12 mouse cellular contexts compared by ENCODE assay signal in genomic region chr10:86340991-86341527, GRCm38 (mm10). TPM values are rescaled to one million over a fixed set of nuclear protein-coding genes. Genes with fewer than 3 reads are reported as not detected.
DNase-seq lines count a peak whose midpoint lies in the region; ATAC-seq and TF ChIP-seq lines count a peak whose summit lies in the region.
"Had no signal": no experiment of that assay in that cellular context is flagged by ENCODE, and none has a peak within 500 bp of the region (broad histone marks: within the 10 kb centered on the region; RNA-seq: fewer than 3 reads in every experiment).

No protein-coding gene starts in this region.

- H3K27ac ChIP-seq in heart, embryonic 15.5 days: peak overlapping the region; percentile 71
- H3K27ac ChIP-seq in liver, embryonic 12.5 days: peak overlapping the region; percentile 68
- no peak overlapping the region; the same call in 1 of the 2 replicates for H3K27ac ChIP-seq in liver, embryonic 11.5 days (ENCODE audit: low read depth, low read length)
- peak overlapping the region; percentile 29; the same call in 1 of the 2 replicates for H3K27ac ChIP-seq in intestine, embryonic 16.5 days (ENCODE audit: low read length)
- peak overlapping the region; percentile 68 for H3K27ac ChIP-seq in olfactory bulb, adult 2 months (ENCODE audit: insufficient read depth, low read depth, low read length)
- H3K27ac ChIP-seq: forebrain, embryonic 15.5 days had no signal

- TF ChIP-seq CTCF in olfactory bulb, adult 2 months (IDR thresholded peaks at IDR 0.05; ENCODE audit: insufficient read depth, low read depth, low read length): no peak

- H3K4me1 ChIP-seq in heart, embryonic 15.5 days (replicated peaks): peaks cover 86% of the 10 kb centered on the region
- peaks cover 60% of the 10 kb centered on the region for H3K4me1 ChIP-seq in liver, embryonic 12.5 days
- peaks cover 46% of the 10 kb centered on the region for H3K4me1 ChIP-seq in liver, embryonic 11.5 days (replicated peaks; ENCODE audit: control insufficient read depth, insufficient read depth, low read length)
- H3K4me1 ChIP-seq in intestine, embryonic 16.5 days (ENCODE audit: control insufficient read depth, insufficient read depth, low read length): peaks cover 45% of the 10 kb centered on the region
- peaks cover 15% of the 10 kb centered on the region for H3K4me1 ChIP-seq in olfactory bulb, adult 2 months (ENCODE audit: control insufficient read depth, insufficient read depth, low read length)

- no peaks in the 10 kb centered on the region for H3K9me3 ChIP-seq in heart, embryonic 15.5 days (replicated peaks)
- H3K9me3 ChIP-seq in liver, embryonic 12.5 days (replicated peaks): no peaks in the 10 kb centered on the region
- no peaks in the 10 kb centered on the region for H3K9me3 ChIP-seq in liver, embryonic 11.5 days (ENCODE audit: control insufficient read depth, low read length)
- no peaks in the 10 kb centered on the region for H3K9me3 ChIP-seq in intestine, embryonic 16.5 days (ENCODE audit: control insufficient read depth, low read length)
- H3K9me3 ChIP-seq: forebrain, embryonic 15.5 days; limb, embryonic 12.5 days; megakaryocyte, embryonic 14.5 days had no signal

- no peak overlapping the region for H3K9ac ChIP-seq in heart, embryonic 15.5 days
- no peak overlapping the region for H3K9ac ChIP-seq in liver, embryonic 12.5 days
- H3K9ac ChIP-seq in liver, embryonic 11.5 days (ENCODE audit: low read depth, low read length): no peak overlapping the region
- H3K9ac ChIP-seq in intestine, embryonic 16.5 days (ENCODE audit: low read depth, low read length): no peak overlapping the region
- H3K9ac ChIP-seq: forebrain, embryonic 15.5 days; limb, embryonic 12.5 days had no signal

- H3K36me3 ChIP-seq in heart, embryonic 15.5 days: peaks cover 18% of the 10 kb centered on the region; the same call in 1 of the 2 replicates
- peaks cover 9% of the 10 kb centered on the region; the same call in 1 of the 2 replicates for H3K36me3 ChIP-seq in liver, embryonic 12.5 days
- H3K36me3 ChIP-seq in liver, embryonic 11.5 days (ENCODE audit: control insufficient read depth, insufficient read depth, low read length): no peaks in the 10 kb centered on the region
- peaks cover 2% of the 10 kb centered on the region; the same call in 1 of the 2 replicates for H3K36me3 ChIP-seq in intestine, embryonic 16.5 days (ENCODE audit: control insufficient read depth, insufficient read depth, low read length)
- H3K36me3 ChIP-seq: forebrain, embryonic 15.5 days had no signal

- TF ChIP-seq POLR2A in olfactory bulb, adult 2 months (IDR thresholded peaks at IDR 0.05; ENCODE audit: insufficient read depth, low read depth, low read length): no peak

- no peak overlapping the region for H3K4me3 ChIP-seq in heart, embryonic 15.5 days
- no peak overlapping the region for H3K4me3 ChIP-seq in liver, embryonic 12.5 days
- no peak overlapping the region for H3K4me3 ChIP-seq in liver, embryonic 11.5 days (ENCODE audit: low read depth, low read length)
- no peak overlapping the region for H3K4me3 ChIP-seq in intestine, embryonic 16.5 days (ENCODE audit: low read length)
- H3K4me3 ChIP-seq in olfactory bulb, adult 2 months (ENCODE audit: insufficient read depth, low read depth, low read length): no peak overlapping the region
- H3K4me3 ChIP-seq: forebrain, embryonic 15.5 days; limb, embryonic 12.5 days; megakaryocyte, embryonic 14.5 days had no signal

- ATAC-seq in heart, embryonic 15.5 days (replicated peaks; ENCODE audit: insufficient number of reproducible peaks, insufficient read depth, low FRiP score, low read depth): peak; percentile 9; the same call in 1 of the 2 replicates
- no peak for ATAC-seq in liver, embryonic 12.5 days
- no peak for ATAC-seq in liver, embryonic 11.5 days (replicated peaks; ENCODE audit: low FRiP score)
- ATAC-seq in intestine, embryonic 16.5 days: no peak
- ATAC-seq: forebrain, embryonic 15.5 days had no signal

- 70% methylated on average over 3 of the region's 3 CpGs for WGBS in heart, embryonic 15.5 days
- WGBS in liver, embryonic 12.5 days (ENCODE audit: insufficient replicate concordance): 79% methylated on average over 3 of the region's 3 CpGs
- 77% methylated on average over 3 of the region's 3 CpGs for WGBS in liver, embryonic 11.5 days
- WGBS in intestine, embryonic 16.5 days: 67% methylated on average over 3 of the region's 3 CpGs
- 77% methylated on average over 3 of the region's 3 CpGs for WGBS in olfactory bulb, adult 2 months

- no peak for DNase-seq in heart, postnatal 4 days
- DNase-seq in liver, embryonic 11.5 days (ENCODE audit: low spot score): no peak
- DNase-seq in urinary bladder, postnatal 25 days (ENCODE audit: low spot score): no peak
- DNase-seq: thymus, adult 2 months had no signal

- H3K27me3 ChIP-seq in heart, embryonic 15.5 days: no peaks in the 10 kb centered on the region
- H3K27me3 ChIP-seq in liver, embryonic 12.5 days (replicated peaks): 0 out of 2 replicates have a peak, but pooled peaks cover 3% of the 10 kb centered on the region
- H3K27me3 ChIP-seq in liver, embryonic 11.5 days (replicated peaks; ENCODE audit: control insufficient read depth, insufficient read depth, low read length): no peaks in the 10 kb centered on the region
- H3K27me3 ChIP-seq in intestine, embryonic 16.5 days (replicated peaks; ENCODE audit: control insufficient read depth, insufficient read depth, low read length): no peaks in the 10 kb centered on the region
- H3K27me3 ChIP-seq: CH12.LX; forebrain, embryonic 15.5 days; limb, embryonic 12.5 days; megakaryocyte, embryonic 14.5 days had no signal

- H3K4me2 ChIP-seq in heart, embryonic 15.5 days: no peak overlapping the region
- no peak overlapping the region for H3K4me2 ChIP-seq in liver, embryonic 12.5 days
- H3K4me2 ChIP-seq in liver, embryonic 11.5 days: no peak overlapping the region
- H3K4me2 ChIP-seq in intestine, embryonic 16.5 days (ENCODE audit: low read depth, low read length): no peak overlapping the region
- H3K4me2 ChIP-seq: forebrain, embryonic 15.5 days; limb, embryonic 12.5 days had no signal

RNA-seq across cellular contexts. Expression of gene Timp3, which starts 40.9 kb away (rescaled TPM):
- polyA plus RNA-seq in heart, embryonic 15.5 days (2015; fragmentation: Nextera tagmentation; extraction: Ambion mirVana): 78.8 and 81.2 TPM in 2 replicates
- 100 to 1,000 TPM; 139 to 143 TPM for total RNA-seq in heart, postnatal 4 days (2021)
- 16.3 and 17.0 TPM in 2 replicates for polyA plus RNA-seq in liver, embryonic 12.5 days (2016; fragmentation: Nextera tagmentation; extraction: Ambion mirVana)
- 32.3 and 33.2 TPM in 2 replicates for polyA plus RNA-seq in liver, embryonic 11.5 days (2014; fragmentation: Nextera tagmentation; extraction: Ambion mirVana)
- 43.4 and 43.7 TPM in 2 replicates for polyA plus RNA-seq in intestine, embryonic 16.5 days (2015; fragmentation: Nextera tagmentation; extraction: Ambion mirVana)
- 64.3 and 543 TPM in 2 replicates for polyA plus RNA-seq in olfactory bulb, adult 2 months (2012; ENCODE audit: insufficient read depth, insufficient read length, low replicate concordance, missing spikeins)
